Mouse (Mus musculus) CH12.LX (cell line): Measurements from ENCODE around the gene AC124502.3. TPM values are rescaled to one million over a fixed set of nuclear protein-coding genes. Genes with fewer than 3 reads are reported as not detected.

Source experiments
- DNase-seq: peaks from one replicate; pipeline ENCODE4 v3.0.0-alpha.2; 2013; ENCODE audit errors: extremely low read depth
- H3K27ac ChIP-seq: 2 replicates; pipeline ENCODE4 v1.5.1; 2012; ENCODE audit warnings: low read depth, mild to moderate bottlenecking, control low read depth, moderate library complexity; ENCODE audit not compliant: insufficient read depth
- H3K27me3 ChIP-seq: replicated peaks from 2 replicates; pipeline ENCODE3; 2012; ENCODE audit warnings: inconsistent platforms
- H3K36me3 ChIP-seq, 2 experiments: replicated peaks in 1 of 2; 2 replicates each; pipeline versions ENCODE3 to v1.6.1; 2012; ENCODE audit warnings: inconsistent platforms in 1 of 2, low read length in 1 of 2, mild to moderate bottlenecking in 1 of 2, mixed read lengths in 1 of 2, moderate library complexity in 1 of 2; ENCODE audit not compliant: control insufficient read depth in 1 of 2, insufficient read depth in 1 of 2
- H3K4me1 ChIP-seq, 2 experiments: 2 replicates each; pipeline ENCODE4 v1.6.1; 2012; ENCODE audit warnings: inconsistent platforms in 1 of 2, moderate library complexity in 1 of 2; ENCODE audit not compliant: insufficient read depth in 2 of 2, control insufficient read depth in 1 of 2
- H3K4me2 ChIP-seq: 2 replicates; pipeline ENCODE4 v1.6.1; 2012; ENCODE audit warnings: low read depth, mild to moderate bottlenecking, control low read depth; ENCODE audit not compliant: poor library complexity, insufficient read depth, severe bottlenecking
- H3K4me3 ChIP-seq, 3 experiments: fragments of 150-350 bp in 1 of 3; sonication (generic) in 1 of 3; replicated peaks in 1 of 3; 2 replicates each; pipeline versions ENCODE3 to v1.5.1; 2011 to 2012; ENCODE audit warnings: low read depth in 2 of 3, low read length in 2 of 3, mild to moderate bottlenecking in 2 of 3, moderate library complexity in 2 of 3, control low read depth in 1 of 3, improper control_type of control experiment in 1 of 3, inconsistent platforms in 1 of 3, mixed read lengths in 1 of 3; ENCODE audit not compliant: poor library complexity in 1 of 3
- H3K79me2 ChIP-seq: replicated peaks from 2 replicates; pipeline ENCODE4 v1.6.1; 2012; ENCODE audit warnings: mild to moderate bottlenecking, moderate library complexity; ENCODE audit not compliant: control insufficient read depth, poor library complexity, insufficient read depth, severe bottlenecking; ENCODE audit errors: extremely low read depth
- H3K9ac ChIP-seq: 2 replicates; pipeline ENCODE4 v1.6.1; 2012; ENCODE audit warnings: low read depth, mild to moderate bottlenecking, control low read depth, moderate library complexity; ENCODE audit not compliant: insufficient read depth
- H3K9me3 ChIP-seq: replicated peaks from 2 replicates; pipeline ENCODE3; 2012; ENCODE audit warnings: low read length, inconsistent platforms, mixed read lengths
- BHLHE40 ChIP-seq: IDR thresholded peaks from 2 replicates; pipeline ENCODE4 v1.6.1; 2011; ENCODE audit warnings: mild to moderate bottlenecking, low read depth, low read length, improper control_type of control experiment
- CHD2 ChIP-seq: IDR thresholded peaks from 2 replicates; pipeline ENCODE4 v1.6.1; 2011; ENCODE audit warnings: low read length, improper control_type of control experiment
- CTCF ChIP-seq, 2 experiments: IDR thresholded peaks in 1 of 2; conservative IDR thresholded peaks in 1 of 2; 2 replicates each; pipeline ENCODE4 v1.5.1; 2011 to 2012; ENCODE audit warnings: low read depth in 2 of 2, low read length in 2 of 2, improper control_type of control experiment in 1 of 2, inconsistent platforms in 1 of 2, mild to moderate bottlenecking in 1 of 2, moderate library complexity in 1 of 2
- E2F4 ChIP-seq: IDR thresholded peaks from 2 replicates; pipeline ENCODE4 v1.6.1; 2011; ENCODE audit warnings: low read depth, low read length, improper control_type of control experiment; ENCODE audit not compliant: insufficient replicate concordance
- GABPA ChIP-seq: IDR thresholded peaks from 2 replicates; pipeline ENCODE4 v1.6.1; 2012; ENCODE audit warnings: low read depth, low read length, improper control_type of control experiment, inconsistent platforms; ENCODE audit not compliant: insufficient replicate concordance
- IRF4 ChIP-seq: IDR thresholded peaks from 2 replicates; pipeline ENCODE4 v1.6.1; 2014; ENCODE audit warnings: low read depth, mild to moderate bottlenecking, inconsistent platforms, low read length, improper control_type of control experiment
- JUN ChIP-seq: IDR thresholded peaks from 2 replicates; pipeline ENCODE4 v1.6.1; 2011; ENCODE audit warnings: low read depth, mild to moderate bottlenecking, low read length, improper control_type of control experiment, moderate library complexity; ENCODE audit not compliant: insufficient read depth
- KAT2A ChIP-seq: IDR thresholded peaks from 2 replicates; pipeline ENCODE4 v1.6.1; 2012; ENCODE audit warnings: low read length, improper control_type of control experiment, inconsistent platforms; ENCODE audit not compliant: insufficient replicate concordance
- MAFK ChIP-seq: IDR thresholded peaks from 2 replicates; pipeline ENCODE4 v1.6.1; 2011; ENCODE audit warnings: low read length, improper control_type of control experiment; ENCODE audit not compliant: insufficient replicate concordance
- MXI1 ChIP-seq: IDR thresholded peaks from 2 replicates; pipeline ENCODE4 v1.6.1; 2011; ENCODE audit warnings: mild to moderate bottlenecking, low read depth, low read length, improper control_type of control experiment
- MYC ChIP-seq: IDR thresholded peaks from 2 replicates; pipeline ENCODE4 v1.6.1; 2011; ENCODE audit warnings: low read depth, mild to moderate bottlenecking, improper control_type of control experiment, low read length
- NELFE ChIP-seq: IDR thresholded peaks from 2 replicates; pipeline ENCODE4 v1.6.1; 2011; ENCODE audit warnings: low read depth, low read length, improper control_type of control experiment
- PAX5 ChIP-seq: IDR thresholded peaks from 2 replicates; pipeline ENCODE4 v1.6.1; 2012; ENCODE audit warnings: low read length, inconsistent platforms, mixed read lengths
- POLR2AphosphoS2 ChIP-seq: IDR thresholded peaks from 2 replicates; pipeline ENCODE4 v1.6.1; 2011; ENCODE audit warnings: low read depth, low read length, improper control_type of control experiment
- RCOR1 ChIP-seq: conservative IDR thresholded peaks from 2 replicates; pipeline ENCODE4 v1.6.1; 2012; ENCODE audit warnings: low read depth, mild to moderate bottlenecking, inconsistent platforms, low read length, improper control_type of control experiment
- SIN3A ChIP-seq: IDR thresholded peaks from 2 replicates; pipeline ENCODE4 v1.6.1; 2012; ENCODE audit warnings: low read length, improper control_type of control experiment, inconsistent platforms
- TCF12 ChIP-seq: IDR thresholded peaks from 2 replicates; pipeline ENCODE4 v1.6.1; 2014; ENCODE audit warnings: low read depth, mild to moderate bottlenecking, inconsistent platforms, low read length, improper control_type of control experiment
- ZKSCAN1 ChIP-seq: IDR thresholded peaks from 2 replicates; pipeline ENCODE4 v1.6.1; 2012; ENCODE audit warnings: low read depth, inconsistent platforms, low read length, improper control_type of control experiment, borderline replicate concordance
- ZMIZ1 ChIP-seq: IDR thresholded peaks from 2 replicates; pipeline ENCODE4 v1.6.1; 2012; ENCODE audit warnings: low read depth, mild to moderate bottlenecking, inconsistent platforms, low read length, improper control_type of control experiment
- dilution Hi-C: fragments of 300-500 bp; cut with MboI; formaldehyde crosslinking; loops from 2 replicates; pipeline ENCODE4 v1.14.3; 2020; ENCODE audit warnings: low sequenced_read_pairs; ENCODE audit not compliant: extremely low pct_unique_long_range_greater_than_20kb, extremely low pct_ligation_motif_present
- in situ Hi-C: fragments of 300-500 bp; cut with MboI; formaldehyde crosslinking; loops from 3 replicates; pipeline ENCODE4 v1.14.3; 2019; ENCODE audit warnings: low sequenced_read_pairs, low pct_ligation_motif_present, low pct_unique_long_range_greater_than_20kb, mixed read lengths
- polyA plus RNA-seq: library from polyadenylated mRNA; unstranded; fragments of >175 nt; gene quantifications from 2 replicates; pipeline ENCODE4 v1.2.1, GENCODE M21; 2012; ENCODE audit warnings: low read depth; ENCODE audit not compliant: insufficient read length
- total RNA-seq, 2 experiments: library from RNA; depleted of rRNA; stranded (reverse); fragments of 300-350 nt in 1 of 2; fragments of >200 nt in 1 of 2; gene quantifications; 2 replicates each; pipeline ENCODE4 v1.2.3; 2012 to 2014

Gene AC124502.3
- total and polyA plus RNA-seq, 3 experiments, result 0.15 to 2.1 (median 0.29) TPM

DNA sequence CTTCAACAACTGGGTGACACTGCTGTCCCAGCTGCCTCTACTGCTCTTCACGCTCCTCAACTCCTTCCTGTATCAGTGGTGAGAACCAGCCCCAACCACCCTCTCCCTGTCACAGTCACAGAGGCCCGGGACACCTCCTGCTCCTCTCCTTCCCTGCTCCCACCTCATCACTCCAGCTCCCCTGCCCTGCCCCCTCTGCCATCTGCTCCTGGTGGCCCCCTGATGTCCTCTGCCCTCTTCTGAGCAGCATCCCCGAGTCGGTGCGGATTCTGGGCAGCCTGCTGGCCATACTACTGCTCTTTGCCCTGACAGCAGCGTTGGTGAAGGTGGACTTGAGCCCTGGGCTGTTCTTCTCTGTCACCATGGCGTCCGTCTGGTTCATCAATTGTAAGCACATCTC, 12.6 kb upstream of the AC124502.3 start:
- in situ Hi-C loops (no loop called here), dilution Hi-C loops (no loop called here)
- Histone ChIP-seq H3K27me3 (peaks cover under 1% of the 10 kb centered on the region), H3K27ac (no peak overlapping the region), H3K36me3 (peaks cover 16 to 51% of the 10 kb centered on the region in 2 experiments), H3K4me3 (no peak overlapping the region), H3K4me1 (peaks cover 13 to 16% of the 10 kb centered on the region in 2 experiments), H3K9me3 (no peaks in the 10 kb centered on the region), H3K9ac (no peak overlapping the region), H3K79me2 (no peaks in the 10 kb centered on the region), H3K4me2 (no peak overlapping the region)
- TF ChIP-seq NELFE (no peak), JUN (no peak), CHD2 (no peak), BHLHE40 (no peak), ZKSCAN1 (no peak), ZMIZ1 (no peak), MXI1 (no peak), POLR2AphosphoS2 (no peak), KAT2A (no peak), E2F4 (no peak), IRF4 (no peak), MAFK (no peak), CTCF (conservative IDR thresholded peaks at IDR 0.05 in 1 of 2, IDR thresholded peaks at IDR 0.05 in 1 of 2; ENCODE audit: low read depth in 2 of 2, low read length in 2 of 2) (no peak), PAX5 (no peak), SIN3A (no peak), MYC (no peak), TCF12 (no peak)
- DNase-seq, result no peak

DNA sequence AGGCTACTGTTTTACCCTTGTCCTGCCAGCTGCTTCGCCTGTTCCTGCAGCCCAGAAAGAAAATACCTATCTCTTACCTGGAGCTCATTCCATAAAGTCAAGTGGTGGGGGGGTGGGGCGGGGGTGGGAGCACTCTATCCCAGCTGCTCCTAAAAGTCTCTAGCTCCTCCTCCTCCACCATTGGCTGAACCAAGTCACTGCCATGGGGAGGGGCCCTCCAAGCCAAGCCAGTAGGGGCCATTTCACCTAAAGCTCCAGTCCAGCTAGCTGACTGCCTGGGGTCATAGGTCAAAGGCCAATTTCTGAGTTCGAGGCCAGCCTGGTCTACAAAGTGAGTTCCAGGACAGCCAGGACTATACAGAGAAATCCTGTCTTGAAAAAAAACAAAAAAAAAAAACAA, 6.0 kb upstream of the AC124502.3 start:
- Histone ChIP-seq H3K79me2 (no peaks in the 10 kb centered on the region), H3K4me1 (peaks cover 3 to 6% of the 10 kb centered on the region in 2 experiments), H3K4me3 (no peak overlapping the region), H3K27ac (no peak overlapping the region), H3K36me3 (peaks cover 13 to 43% of the 10 kb centered on the region in 2 experiments), H3K4me2 (no peak overlapping the region), H3K9ac (no peak overlapping the region), H3K27me3 (peaks cover 4% of the 10 kb centered on the region)
- DNase-seq, result no peak
- dilution Hi-C loops (no loop called here), in situ Hi-C loops (no loop called here)
- TF ChIP-seq RCOR1 (no peak), MYC (no peak), GABPA (no peak)
- TF ChIP-seq, all 38 proteins: peak for 0
- no peaks in the 10 kb centered on the region for H3K9me3 ChIP-seq
